Mouse (Mus musculus) CH12.LX (cell line): ENCODE results near the gene Hunk. TPM values are rescaled to one million over a fixed set of nuclear protein-coding genes. Genes with fewer than 3 reads are reported as not detected.

ENCODE experiments used
- DNase-seq: peaks from one replicate; pipeline ENCODE4 v3.0.0-alpha.2; 2013; ENCODE audit errors: extremely low read depth
- H3K27ac ChIP-seq: 2 replicates; pipeline ENCODE4 v1.5.1; 2012; ENCODE audit warnings: low read depth, mild to moderate bottlenecking, control low read depth, moderate library complexity; ENCODE audit not compliant: insufficient read depth
- H3K27me3 ChIP-seq: replicated peaks from 2 replicates; pipeline ENCODE3; 2012; ENCODE audit warnings: inconsistent platforms
- H3K36me3 ChIP-seq, 2 experiments: replicated peaks in 1 of 2; 2 replicates each; pipeline versions ENCODE3 to v1.6.1; 2012; ENCODE audit warnings: inconsistent platforms in 1 of 2, low read length in 1 of 2, mild to moderate bottlenecking in 1 of 2, mixed read lengths in 1 of 2, moderate library complexity in 1 of 2; ENCODE audit not compliant: control insufficient read depth in 1 of 2, insufficient read depth in 1 of 2
- H3K4me1 ChIP-seq, 2 experiments: 2 replicates each; pipeline ENCODE4 v1.6.1; 2012; ENCODE audit warnings: inconsistent platforms in 1 of 2, moderate library complexity in 1 of 2; ENCODE audit not compliant: insufficient read depth in 2 of 2, control insufficient read depth in 1 of 2
- H3K4me2 ChIP-seq: 2 replicates; pipeline ENCODE4 v1.6.1; 2012; ENCODE audit warnings: low read depth, mild to moderate bottlenecking, control low read depth; ENCODE audit not compliant: poor library complexity, insufficient read depth, severe bottlenecking
- H3K4me3 ChIP-seq, 3 experiments: fragments of 150-350 bp in 1 of 3; sonication (generic) in 1 of 3; replicated peaks in 1 of 3; 2 replicates each; pipeline versions ENCODE3 to v1.5.1; 2011 to 2012; ENCODE audit warnings: low read depth in 2 of 3, low read length in 2 of 3, mild to moderate bottlenecking in 2 of 3, moderate library complexity in 2 of 3, control low read depth in 1 of 3, improper control_type of control experiment in 1 of 3, inconsistent platforms in 1 of 3, mixed read lengths in 1 of 3; ENCODE audit not compliant: poor library complexity in 1 of 3
- H3K79me2 ChIP-seq: replicated peaks from 2 replicates; pipeline ENCODE4 v1.6.1; 2012; ENCODE audit warnings: mild to moderate bottlenecking, moderate library complexity; ENCODE audit not compliant: control insufficient read depth, poor library complexity, insufficient read depth, severe bottlenecking; ENCODE audit errors: extremely low read depth
- H3K9ac ChIP-seq: 2 replicates; pipeline ENCODE4 v1.6.1; 2012; ENCODE audit warnings: low read depth, mild to moderate bottlenecking, control low read depth, moderate library complexity; ENCODE audit not compliant: insufficient read depth
- H3K9me3 ChIP-seq: replicated peaks from 2 replicates; pipeline ENCODE3; 2012; ENCODE audit warnings: low read length, inconsistent platforms, mixed read lengths
- BHLHE40 ChIP-seq: IDR thresholded peaks from 2 replicates; pipeline ENCODE4 v1.6.1; 2011; ENCODE audit warnings: mild to moderate bottlenecking, low read depth, low read length, improper control_type of control experiment
- CHD2 ChIP-seq: IDR thresholded peaks from 2 replicates; pipeline ENCODE4 v1.6.1; 2011; ENCODE audit warnings: low read length, improper control_type of control experiment
- CTCF ChIP-seq, 2 experiments: IDR thresholded peaks in 1 of 2; conservative IDR thresholded peaks in 1 of 2; 2 replicates each; pipeline ENCODE4 v1.5.1; 2011 to 2012; ENCODE audit warnings: low read depth in 2 of 2, low read length in 2 of 2, improper control_type of control experiment in 1 of 2, inconsistent platforms in 1 of 2, mild to moderate bottlenecking in 1 of 2, moderate library complexity in 1 of 2
- EP300 ChIP-seq: IDR thresholded peaks from 2 replicates; pipeline ENCODE4 v1.6.1; 2011; ENCODE audit warnings: low read length, improper control_type of control experiment
- HCFC1 ChIP-seq: IDR thresholded peaks from 2 replicates; pipeline ENCODE4 v1.6.1; 2012; ENCODE audit warnings: low read depth, mild to moderate bottlenecking, inconsistent platforms, low read length, improper control_type of control experiment
- IRF4 ChIP-seq: IDR thresholded peaks from 2 replicates; pipeline ENCODE4 v1.6.1; 2014; ENCODE audit warnings: low read depth, mild to moderate bottlenecking, inconsistent platforms, low read length, improper control_type of control experiment
- JUN ChIP-seq: IDR thresholded peaks from 2 replicates; pipeline ENCODE4 v1.6.1; 2011; ENCODE audit warnings: low read depth, mild to moderate bottlenecking, low read length, improper control_type of control experiment, moderate library complexity; ENCODE audit not compliant: insufficient read depth
- KAT2A ChIP-seq: IDR thresholded peaks from 2 replicates; pipeline ENCODE4 v1.6.1; 2012; ENCODE audit warnings: low read length, improper control_type of control experiment, inconsistent platforms; ENCODE audit not compliant: insufficient replicate concordance
- MAFK ChIP-seq: IDR thresholded peaks from 2 replicates; pipeline ENCODE4 v1.6.1; 2011; ENCODE audit warnings: low read length, improper control_type of control experiment; ENCODE audit not compliant: insufficient replicate concordance
- MAX ChIP-seq: IDR thresholded peaks from 2 replicates; pipeline ENCODE4 v1.6.1; 2011; ENCODE audit warnings: low read length, improper control_type of control experiment
- MYC ChIP-seq: IDR thresholded peaks from 2 replicates; pipeline ENCODE4 v1.6.1; 2011; ENCODE audit warnings: low read depth, mild to moderate bottlenecking, improper control_type of control experiment, low read length
- NRF1 ChIP-seq: IDR thresholded peaks from 2 replicates; pipeline ENCODE4 v1.6.1; 2014; ENCODE audit warnings: low read depth, mild to moderate bottlenecking, inconsistent platforms, low read length, improper control_type of control experiment, moderate library complexity
- PAX5 ChIP-seq: IDR thresholded peaks from 2 replicates; pipeline ENCODE4 v1.6.1; 2012; ENCODE audit warnings: low read length, inconsistent platforms, mixed read lengths
- RCOR1 ChIP-seq: conservative IDR thresholded peaks from 2 replicates; pipeline ENCODE4 v1.6.1; 2012; ENCODE audit warnings: low read depth, mild to moderate bottlenecking, inconsistent platforms, low read length, improper control_type of control experiment
- SMC3 ChIP-seq: IDR thresholded peaks from 2 replicates; pipeline ENCODE4 v1.6.1; 2011; ENCODE audit warnings: low read depth, low read length, improper control_type of control experiment
- USF1 ChIP-seq: IDR thresholded peaks from 2 replicates; pipeline ENCODE4 v1.6.1; 2014; ENCODE audit warnings: low read depth, mild to moderate bottlenecking, inconsistent platforms, low read length, improper control_type of control experiment
- ZMIZ1 ChIP-seq: IDR thresholded peaks from 2 replicates; pipeline ENCODE4 v1.6.1; 2012; ENCODE audit warnings: low read depth, mild to moderate bottlenecking, inconsistent platforms, low read length, improper control_type of control experiment
- ZNF384 ChIP-seq: IDR thresholded peaks from 2 replicates; pipeline ENCODE4 v1.6.1; 2012; ENCODE audit warnings: low read depth, low read length, improper control_type of control experiment, inconsistent platforms
- dilution Hi-C: fragments of 300-500 bp; cut with MboI; formaldehyde crosslinking; loops from 2 replicates; pipeline ENCODE4 v1.14.3; 2020; ENCODE audit warnings: low sequenced_read_pairs; ENCODE audit not compliant: extremely low pct_unique_long_range_greater_than_20kb, extremely low pct_ligation_motif_present
- in situ Hi-C: fragments of 300-500 bp; cut with MboI; formaldehyde crosslinking; loops from 3 replicates; pipeline ENCODE4 v1.14.3; 2019; ENCODE audit warnings: low sequenced_read_pairs, low pct_ligation_motif_present, low pct_unique_long_range_greater_than_20kb, mixed read lengths
- polyA plus RNA-seq: library from polyadenylated mRNA; unstranded; fragments of >175 nt; gene quantifications from 2 replicates; pipeline ENCODE4 v1.2.1, GENCODE M21; 2012; ENCODE audit warnings: low read depth; ENCODE audit not compliant: insufficient read length
- total RNA-seq, 2 experiments: library from RNA; depleted of rRNA; stranded (reverse); fragments of 300-350 nt in 1 of 2; fragments of >200 nt in 1 of 2; gene quantifications; 2 replicates each; pipeline ENCODE4 v1.2.3; 2012 to 2014

Gene Hunk
- total and polyA plus RNA-seq, 3 experiments = not detected

DNA sequence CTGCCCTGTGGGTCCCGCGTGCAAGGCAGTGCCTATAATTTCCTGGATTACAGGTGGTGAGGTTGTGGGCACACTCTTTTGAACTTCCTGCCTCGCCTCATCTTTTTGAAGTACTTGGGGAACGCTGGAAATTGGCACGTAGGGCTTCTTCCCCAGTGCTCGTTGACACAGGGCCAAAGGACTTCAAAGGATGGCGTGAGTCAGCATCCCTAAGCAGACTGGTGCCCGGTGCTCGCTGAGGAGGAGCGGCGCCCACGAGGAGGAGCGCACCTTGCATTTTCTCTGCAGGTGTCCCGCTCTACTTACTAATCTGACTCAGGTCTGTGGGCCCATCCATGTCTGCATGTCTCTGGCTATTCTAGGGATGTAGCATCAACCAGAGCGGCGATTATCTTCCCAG, 4.9 kb downstream of the Hunk start:
- Histone ChIP-seq H3K9me3 (peaks cover 64% of the 10 kb centered on the region), H3K36me3 (no peaks in the 10 kb centered on the region), H3K4me2 (no peak overlapping the region), H3K4me1 (no peaks in the 10 kb centered on the region), H3K27ac (no peak overlapping the region), H3K27me3 (peaks cover 11% of the 10 kb centered on the region), H3K79me2 (no peaks in the 10 kb centered on the region), H3K9ac (no peak overlapping the region), H3K4me3 (no peak overlapping the region)
- TF ChIP-seq SMC3 = no peak
- TF ChIP-seq MYC = no peak
- no peak for TF ChIP-seq CTCF (conservative IDR thresholded peaks at IDR 0.05 in 1 of 2, IDR thresholded peaks at IDR 0.05 in 1 of 2; ENCODE audit: low read depth in 2 of 2, low read length in 2 of 2)
- dilution Hi-C loops = no loop called here
- DNase-seq = no peak
- in situ Hi-C loops = loop anchor here (25.0 kb wide), 1 partner anchor 322 kb away; no protein-coding TSS in a partner anchor

DNA sequence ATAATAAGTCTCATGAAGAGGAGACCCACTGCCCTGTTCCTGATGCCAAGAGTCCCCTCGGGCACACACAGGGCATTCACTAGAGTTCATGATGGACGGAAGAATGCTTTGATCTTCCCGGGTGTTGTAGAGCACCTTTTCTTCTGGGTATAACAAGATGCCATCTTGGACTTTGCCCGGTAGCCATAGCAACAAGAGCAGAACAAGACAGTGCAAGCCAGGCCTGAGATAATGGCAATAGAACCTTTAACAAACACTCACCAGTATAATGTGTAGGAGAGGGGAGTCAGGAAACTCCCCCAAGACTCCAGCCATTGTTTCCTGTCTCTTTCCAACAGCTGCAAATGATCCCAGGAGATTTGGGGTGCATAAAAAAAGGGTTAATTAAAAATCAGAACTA, 8.9 kb downstream of the Hunk start:
- peaks cover 7% of the 10 kb centered on the region for H3K27me3 ChIP-seq
- TF ChIP-seq KAT2A = no peak
- no peak for TF ChIP-seq NRF1
- TF ChIP-seq MAX = no peak
- no peak for TF ChIP-seq JUN
- no peak for TF ChIP-seq USF1
- no peak for TF ChIP-seq ZNF384
- no peak for TF ChIP-seq ZMIZ1
- no peak for TF ChIP-seq IRF4
- TF ChIP-seq CHD2 = no peak
- no peak for TF ChIP-seq PAX5
- TF ChIP-seq RCOR1 = no peak
- no peak for TF ChIP-seq EP300
- H3K4me2 ChIP-seq = no peak overlapping the region
- no peak overlapping the region for H3K4me3 ChIP-seq
- peaks cover 47% of the 10 kb centered on the region for H3K9me3 ChIP-seq
- no peaks in the 10 kb centered on the region for H3K79me2 ChIP-seq
- no peak for DNase-seq
- no peaks in the 10 kb centered on the region for H3K36me3 ChIP-seq
- H3K27ac ChIP-seq = no peak overlapping the region
- peaks cover 0 to 6% of the 10 kb centered on the region in 2 experiments; a peak in 1 of 4 replicates for H3K4me1 ChIP-seq
- in situ Hi-C loops (loop anchor here (25.0 kb wide), 1 partner anchor 318 kb away; no protein-coding TSS in a partner anchor), dilution Hi-C loops (no loop called here)
- no peak overlapping the region for H3K9ac ChIP-seq

GRCm38 (mm10) chr16:90395996-90396556, 10.3 kb downstream of the Hunk start:
- Histone ChIP-seq H3K9ac (no peak overlapping the region), H3K4me2 (no peak overlapping the region), H3K27me3 (peaks cover 7% of the 10 kb centered on the region), H3K9me3 (peaks cover 38% of the 10 kb centered on the region), H3K4me3 (no peak overlapping the region), H3K79me2 (no peaks in the 10 kb centered on the region), H3K4me1 (peaks cover 0 to 6% of the 10 kb centered on the region in 2 experiments; a peak in 1 of 4 replicates), H3K36me3 (no peaks in the 10 kb centered on the region), H3K27ac (no peak overlapping the region)
- in situ Hi-C loops (loop anchor here (25.0 kb wide), 1 partner anchor 316 kb away; no protein-coding TSS in a partner anchor), dilution Hi-C loops (no loop called here)
- TF ChIP-seq SMC3 = no peak
- TF ChIP-seq HCFC1 = no peak
- TF ChIP-seq MAFK = no peak
- no peak for TF ChIP-seq ZNF384
- no peak for TF ChIP-seq BHLHE40
- TF ChIP-seq MAX = no peak
- DNase-seq = no peak
